Mouse (Mus musculus): ENCODE data around the gene Nmt1. TPM values are rescaled to one million over a fixed set of nuclear protein-coding genes. Genes with fewer than 3 reads are reported as not detected.
A peak's percentile ranks its signal among the peaks of the same experiment; 100 is the strongest.

Nmt1 gene
- total RNA-seq, 2 experiments from 2014 or later = 77.3 to 79.8 TPM

- no peak for DNase-seq (ENCODE audit: low spot score in 2 of 2)
Measured at GRCm38 (mm10) chr11:103038037-103038436, 10.0 kb downstream of the Nmt1 start.

GRCm38 (mm10) chr11:103042828-103043227 lies 14.8 kb downstream of the Nmt1 start:
- DNase-seq (ENCODE audit: low spot score in 2 of 2) = no peak

- DNase-seq (ENCODE audit: low spot score in 2 of 2) = no peak
Measured at GRCm38 (mm10) chr11:103043982-103044381, 16.0 kb downstream of the Nmt1 start.

GRCm38 (mm10) chr11:103046286-103046685 lies 18.3 kb downstream of the Nmt1 start:
- DNase-seq (ENCODE audit: low spot score in 2 of 2) = no peak

- no peak for DNase-seq (ENCODE audit: low spot score in 2 of 2)
Measured at GRCm38 (mm10) chr11:103049611-103050010, 21.6 kb downstream of the Nmt1 start.

- DNase-seq (ENCODE audit: low spot score in 2 of 2) = no peak
Measured at GRCm38 (mm10) chr11:103050153-103050552, 22.2 kb downstream of the Nmt1 start.

- peak; percentile 17 to 42 for DNase-seq (ENCODE audit: low spot score in 2 of 2)
Measured at GRCm38 (mm10) chr11:103051249-103051691, 23.3 kb downstream of the Nmt1 start.

GRCm38 (mm10) chr11:103052078-103052477 lies 24.1 kb downstream of the Nmt1 start:
- no peak for DNase-seq (ENCODE audit: low spot score in 2 of 2)

- DNase-seq (ENCODE audit: low spot score in 2 of 2) = no peak
Measured at GRCm38 (mm10) chr11:103053191-103054076, 25.4 kb downstream of the Nmt1 start.

GRCm38 (mm10) chr11:103054798-103055197 lies 26.8 kb downstream of the Nmt1 start:
- DNase-seq (ENCODE audit: low spot score in 2 of 2) = peak in 1 of 2 experiments; percentile 55

GRCm38 (mm10) chr11:103056636-103057035 lies 28.6 kb downstream of the Nmt1 start:
- no peak for DNase-seq (ENCODE audit: low spot score in 2 of 2)

GRCm38 (mm10) chr11:103058499-103059085 lies 30.6 kb downstream of the Nmt1 start:
- DNase-seq (ENCODE audit: low spot score in 2 of 2) = no peak

- DNase-seq (ENCODE audit: low spot score in 2 of 2) = no peak
Measured at GRCm38 (mm10) chr11:103066191-103067050, 38.4 kb downstream of the Nmt1 start.

GRCm38 (mm10) chr11:103067051-103067361 lies 39.0 kb downstream of the Nmt1 start:
- DNase-seq (ENCODE audit: low spot score in 2 of 2) = no peak

- DNase-seq (ENCODE audit: low spot score in 2 of 2) = no peak
Measured at GRCm38 (mm10) chr11:103067457-103068001, 39.5 kb downstream of the Nmt1 start.

- no peak for DNase-seq (ENCODE audit: low spot score in 2 of 2)
Measured at GRCm38 (mm10) chr11:103068272-103068671, 40.3 kb downstream of the Nmt1 start.

- no peak for DNase-seq (ENCODE audit: low spot score in 2 of 2)
Measured at GRCm38 (mm10) chr11:103068884-103069283, 40.9 kb downstream of the Nmt1 start.

GRCm38 (mm10) chr11:103069731-103070130 lies 41.7 kb downstream of the Nmt1 start:
- no peak for DNase-seq (ENCODE audit: low spot score in 2 of 2)

- DNase-seq (ENCODE audit: low spot score in 2 of 2) = no peak
Measured at GRCm38 (mm10) chr11:103070322-103070880, 42.4 kb downstream of the Nmt1 start.

GRCm38 (mm10) chr11:103073671-103074070 lies 45.7 kb downstream of the Nmt1 start:
- DNase-seq (ENCODE audit: low spot score in 2 of 2) = no peak

- no peak for DNase-seq (ENCODE audit: low spot score in 2 of 2)
Measured at GRCm38 (mm10) chr11:103074121-103074650, 46.2 kb downstream of the Nmt1 start.

Measured in adrenal gland, postnatal 4 days (tissue).